Mouse (Mus musculus): ENCODE results near the gene Elmo3.

- TF ChIP-seq FLI1 (IDR thresholded peaks at IDR 0.05; ENCODE audit: low read length), result no peak
- no peak for TF ChIP-seq GATA1 (IDR thresholded peaks at IDR 0.05; ENCODE audit: borderline replicate concordance, low read length)
Observed at GRCm38 (mm10) chr8:105354549-105354948, 49.1 kb downstream of the Elmo3 start.
